Mouse (Mus musculus): ENCODE data around the gene Cpb2. TPM values are rescaled to one million over a fixed set of nuclear protein-coding genes. Genes with fewer than 3 reads are reported as not detected.

Gene Cpb2
- total RNA-seq, 2 experiments from 2014 or later = 21.6 to 49.2 TPM

GRCm38 (mm10) chr14:75246024-75247000 lies 4.2 kb downstream of the Cpb2 start:
- no peak for DNase-seq

- no peak for DNase-seq
These were observed 8.3 kb downstream of the Cpb2 start for GRCm38 (mm10) chr14:75250432-75250831.

GRCm38 (mm10) chr14:75256521-75256920 lies 14.4 kb downstream of the Cpb2 start:
- peak; percentile 38 for DNase-seq

- peak; percentile 64 for DNase-seq
These were observed 27.4 kb downstream of the Cpb2 start for GRCm38 (mm10) chr14:75269531-75269930.

GRCm38 (mm10) chr14:75279716-75280115 lies 37.6 kb downstream of the Cpb2 start:
- DNase-seq = no peak

- no peak for DNase-seq
These were observed 38.3 kb downstream of the Cpb2 start for GRCm38 (mm10) chr14:75280406-75280805.

- no peak for DNase-seq
These were observed 41.6 kb downstream of the Cpb2 start for GRCm38 (mm10) chr14:75283609-75284192.

GRCm38 (mm10) chr14:75284193-75284915 lies 42.3 kb downstream of the Cpb2 start, which contains the start of gene Zc3h13:
Gene Zc3h13 (plus strand): TSS chr14:75284373.
- DNase-seq = peak; percentile 99

GRCm38 (mm10) chr14:75301081-75301480 lies 59.0 kb downstream of the Cpb2 start:
- DNase-seq = no peak

- DNase-seq = no peak
These were observed 61.7 kb downstream of the Cpb2 start for GRCm38 (mm10) chr14:75303807-75304206.

GRCm38 (mm10) chr14:75307855-75308254 lies 65.8 kb downstream of the Cpb2 start:
- no peak for DNase-seq

GRCm38 (mm10) chr14:75309336-75309992 lies 67.4 kb downstream of the Cpb2 start:
- no peak for DNase-seq

GRCm38 (mm10) chr14:75314484-75314883 lies 72.4 kb downstream of the Cpb2 start:
- DNase-seq = no peak

- DNase-seq = no peak
These were observed 76.6 kb downstream of the Cpb2 start for GRCm38 (mm10) chr14:75318736-75319135.

GRCm38 (mm10) chr14:75320269-75320668 lies 78.2 kb downstream of the Cpb2 start:
- DNase-seq = no peak

GRCm38 (mm10) chr14:75323354-75323753 lies 81.3 kb downstream of the Cpb2 start:
- DNase-seq = no peak

GRCm38 (mm10) chr14:75328062-75328461 lies 86.0 kb downstream of the Cpb2 start:
- DNase-seq = no peak

- peak; percentile 28 for DNase-seq
These were observed 88.5 kb downstream of the Cpb2 start for GRCm38 (mm10) chr14:75330621-75331020.
